Mouse (Mus musculus): ENCODE results near the gene Ring1.

DNA sequence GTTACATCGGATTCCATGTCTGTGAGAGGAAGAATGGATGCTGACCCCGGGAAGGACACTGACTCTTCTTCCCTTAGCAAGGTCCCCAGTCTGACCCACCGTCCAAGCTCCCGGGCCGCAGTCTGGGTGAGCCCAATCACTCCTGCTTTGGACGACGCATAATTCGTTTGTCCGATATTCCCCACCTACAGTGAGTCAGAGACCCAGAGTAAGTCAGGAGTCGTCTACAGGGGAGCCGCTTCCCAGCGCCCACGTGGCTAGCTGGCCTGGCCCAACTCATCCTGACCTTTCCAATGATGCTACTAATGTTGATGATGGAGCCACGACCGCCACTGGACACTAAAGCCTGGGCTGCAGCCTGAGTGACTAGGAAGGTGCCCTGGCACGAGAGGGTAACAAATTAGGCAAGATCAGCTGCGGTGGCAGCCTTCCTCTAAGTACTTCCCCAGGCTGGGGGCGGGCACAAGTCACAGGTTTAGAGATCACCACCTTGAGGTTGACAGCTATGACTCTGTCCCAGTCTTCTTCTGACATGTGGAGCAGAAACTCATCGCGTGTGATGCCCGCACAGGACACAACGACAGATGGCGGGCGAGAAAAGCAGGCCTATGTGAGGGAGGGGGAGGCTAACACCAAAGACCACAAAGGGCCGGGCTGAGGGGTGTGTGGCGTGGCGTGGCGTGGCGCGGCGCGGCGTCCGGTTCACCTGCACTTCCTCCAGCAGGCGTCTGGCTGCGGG is 2.6 kb upstream of the Ring1 start:
- no peak for TF ChIP-seq CTCF (IDR thresholded peaks at IDR 0.05; ENCODE audit: low read depth, low read length)
- TF ChIP-seq POLR2A (IDR thresholded peaks at IDR 0.05; ENCODE audit: insufficient read depth, low read length): no peak
- no peak for TF ChIP-seq EP300 (IDR thresholded peaks at IDR 0.05; ENCODE audit: insufficient read depth, low read depth, low read length)
